Mouse (Mus musculus): Measurements from ENCODE around the gene Gap43. TPM values are rescaled to one million over a fixed set of nuclear protein-coding genes. Genes with fewer than 3 reads are reported as not detected.

Gap43 gene
- polyA plus RNA-seq, 1 experiment from 2014 or later = 357 TPM

DNA sequence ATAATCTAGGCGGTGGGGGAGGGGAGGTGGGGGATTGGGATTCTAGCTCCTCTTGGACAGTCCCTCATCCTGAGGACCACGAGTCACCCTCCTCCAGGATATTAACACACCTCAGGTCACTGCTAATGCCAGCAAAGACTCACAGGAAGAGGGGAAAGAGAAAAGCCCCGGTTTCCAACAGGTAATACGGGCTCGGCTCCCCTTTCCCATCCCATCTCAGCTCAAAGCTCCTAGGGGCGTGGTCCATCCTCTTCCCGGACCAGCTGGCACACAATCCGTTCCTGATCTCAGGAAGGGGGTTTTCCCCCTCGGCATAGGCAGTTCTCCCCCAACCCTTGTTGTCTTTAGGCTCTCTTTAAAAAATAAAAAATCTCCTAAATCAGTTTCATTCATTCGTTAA lies 939 bp downstream of the Gap43 start:
- Histone ChIP-seq H3K9me3 (ENCODE audit: control insufficient read depth, low read length) (no peaks in the 10 kb centered on the region), H3K9ac (ENCODE audit: low read length) (peak overlapping the region; percentile 42), H3K36me3 (ENCODE audit: control insufficient read depth, insufficient read depth, low read length) (no peaks in the 10 kb centered on the region), H3K27me3 (ENCODE audit: control insufficient read depth, insufficient read depth, low read length) (no peaks in the 10 kb centered on the region), H3K27ac (ENCODE audit: low read depth, low read length) (peak overlapping the region; percentile 41; the same call in 1 of the 2 replicates), H3K4me1 (ENCODE audit: control insufficient read depth, insufficient read depth, low read length) (peaks cover 5% of the 10 kb centered on the region), H3K4me2 (ENCODE audit: low read depth) (peak overlapping the region; percentile 61), H3K4me3 (ENCODE audit: low read depth, low read length) (peak overlapping the region; percentile 30)
- DNase-seq (ENCODE audit: low spot score) = peak; percentile 30
- 1% methylated on average over 10 of the region's 10 CpGs for WGBS
- ATAC-seq (ENCODE audit: insufficient read depth, low FRiP score, low TSS enrichment) = 0 out of 2 replicates have a peak, but pooled peaks have one; percentile 29

DNA sequence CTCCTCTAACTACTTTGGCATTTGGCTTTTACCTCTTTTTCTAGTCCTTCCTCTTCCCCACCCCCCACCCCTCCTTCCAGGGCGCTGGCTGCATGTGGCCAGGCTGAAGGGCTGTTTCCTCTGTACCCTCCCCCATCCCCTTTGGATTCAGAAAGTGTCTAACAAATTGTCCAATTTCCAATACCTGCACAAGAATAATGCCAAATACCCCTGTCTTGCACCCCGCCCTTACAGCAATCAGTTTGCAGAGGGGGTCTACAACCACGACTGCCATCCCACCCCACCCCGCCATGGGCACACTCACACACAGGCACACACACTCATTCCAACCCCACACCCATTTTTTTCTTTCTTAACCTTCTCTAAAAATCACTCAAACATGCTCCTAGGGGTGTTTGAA lies 1.5 kb downstream of the Gap43 start:
- H3K9ac ChIP-seq (ENCODE audit: low read length) = peak overlapping the region; percentile 42
- no peak overlapping the region; the same call in 1 of the 2 replicates for H3K27ac ChIP-seq (ENCODE audit: low read depth, low read length)
- H3K4me2 ChIP-seq (ENCODE audit: low read depth) = peak overlapping the region; percentile 61
- DNase-seq (ENCODE audit: low spot score) (no peak), ATAC-seq (ENCODE audit: insufficient read depth, low FRiP score, low TSS enrichment) (no peak)
- H3K36me3 ChIP-seq (ENCODE audit: control insufficient read depth, insufficient read depth, low read length) = no peaks in the 10 kb centered on the region
- 8% methylated on average over 4 of the region's 4 CpGs for WGBS
- H3K4me1 ChIP-seq (ENCODE audit: control insufficient read depth, insufficient read depth, low read length) = peaks cover 5% of the 10 kb centered on the region
- no peaks in the 10 kb centered on the region for H3K27me3 ChIP-seq (ENCODE audit: control insufficient read depth, insufficient read depth, low read length)
- H3K4me3 ChIP-seq (ENCODE audit: low read depth, low read length) = peak overlapping the region; percentile 30
- H3K9me3 ChIP-seq (ENCODE audit: control insufficient read depth, low read length) = no peaks in the 10 kb centered on the region

DNA sequence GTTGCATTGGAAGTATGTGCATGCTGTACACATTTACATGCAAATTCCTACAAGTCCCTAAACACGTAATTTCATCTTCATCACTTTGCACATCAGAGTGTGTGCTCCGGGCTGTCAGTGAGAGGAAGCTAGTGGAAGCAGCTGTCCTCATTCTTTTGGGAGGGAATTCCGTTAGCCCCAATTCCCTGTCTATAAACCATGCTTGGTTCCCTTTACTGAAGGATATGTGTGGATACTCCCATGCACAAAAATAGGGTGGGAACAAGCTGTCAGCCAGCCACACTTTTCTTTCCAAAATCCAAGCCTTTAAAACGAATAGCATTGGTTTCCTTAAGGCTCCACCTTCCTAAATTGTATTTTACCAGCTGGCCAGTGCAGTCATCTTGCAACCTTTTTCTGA lies 2.1 kb downstream of the Gap43 start:
- H3K27ac ChIP-seq (ENCODE audit: low read depth, low read length) = 0 out of 2 replicates have a peak overlapping the region, but pooled peaks have one; percentile 20
- H3K27me3 ChIP-seq (ENCODE audit: control insufficient read depth, insufficient read depth, low read length) = no peaks in the 10 kb centered on the region
- peak overlapping the region; percentile 42 for H3K9ac ChIP-seq (ENCODE audit: low read length)
- H3K4me1 ChIP-seq (ENCODE audit: control insufficient read depth, insufficient read depth, low read length) = peaks cover 5% of the 10 kb centered on the region
- no peak for ATAC-seq (ENCODE audit: insufficient read depth, low FRiP score, low TSS enrichment)
- no peaks in the 10 kb centered on the region for H3K36me3 ChIP-seq (ENCODE audit: control insufficient read depth, insufficient read depth, low read length)
- peak overlapping the region; percentile 61 for H3K4me2 ChIP-seq (ENCODE audit: low read depth)
- peak overlapping the region; percentile 30 for H3K4me3 ChIP-seq (ENCODE audit: low read depth, low read length)
- WGBS = 25% methylated on average over 4 of the region's 4 CpGs
- no peaks in the 10 kb centered on the region for H3K9me3 ChIP-seq (ENCODE audit: control insufficient read depth, low read length)
- DNase-seq (ENCODE audit: low spot score) = no peak

DNA sequence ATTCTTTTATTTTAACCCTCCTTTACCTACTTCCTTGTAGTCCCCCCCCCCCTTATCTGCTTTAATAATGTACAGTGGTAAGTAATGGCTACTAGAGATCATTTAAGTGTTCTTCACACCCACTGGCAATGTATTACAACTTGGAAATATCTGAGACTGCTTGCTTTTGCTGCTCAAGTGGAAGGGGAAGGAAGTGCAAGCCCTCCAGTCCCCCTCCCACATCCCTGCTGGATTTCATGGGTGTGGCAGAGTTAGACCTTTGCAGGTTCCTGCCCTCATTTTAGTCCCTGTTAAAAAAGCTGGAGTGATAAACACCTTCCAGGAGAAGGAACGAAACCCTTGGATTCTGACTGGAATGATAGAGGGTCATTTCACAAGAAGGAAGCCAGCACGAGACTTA lies 2.8 kb downstream of the Gap43 start:
- Histone ChIP-seq H3K36me3 (ENCODE audit: control insufficient read depth, insufficient read depth, low read length) (no peaks in the 10 kb centered on the region), H3K4me2 (ENCODE audit: low read depth) (peak overlapping the region; percentile 61; the same call in 1 of the 2 replicates), H3K4me1 (ENCODE audit: control insufficient read depth, insufficient read depth, low read length) (peaks cover 5% of the 10 kb centered on the region), H3K4me3 (ENCODE audit: low read depth, low read length) (peak overlapping the region; percentile 30; the same call in 1 of the 2 replicates), H3K27ac (ENCODE audit: low read depth, low read length) (no peak overlapping the region), H3K9ac (ENCODE audit: low read length) (no peak overlapping the region), H3K27me3 (ENCODE audit: control insufficient read depth, insufficient read depth, low read length) (no peaks in the 10 kb centered on the region), H3K9me3 (ENCODE audit: control insufficient read depth, low read length) (no peaks in the 10 kb centered on the region)
- no peak for DNase-seq (ENCODE audit: low spot score)
- no peak for ATAC-seq (ENCODE audit: insufficient read depth, low FRiP score, low TSS enrichment)
- WGBS = 57% methylated on average over 2 of the region's 2 CpGs

DNA sequence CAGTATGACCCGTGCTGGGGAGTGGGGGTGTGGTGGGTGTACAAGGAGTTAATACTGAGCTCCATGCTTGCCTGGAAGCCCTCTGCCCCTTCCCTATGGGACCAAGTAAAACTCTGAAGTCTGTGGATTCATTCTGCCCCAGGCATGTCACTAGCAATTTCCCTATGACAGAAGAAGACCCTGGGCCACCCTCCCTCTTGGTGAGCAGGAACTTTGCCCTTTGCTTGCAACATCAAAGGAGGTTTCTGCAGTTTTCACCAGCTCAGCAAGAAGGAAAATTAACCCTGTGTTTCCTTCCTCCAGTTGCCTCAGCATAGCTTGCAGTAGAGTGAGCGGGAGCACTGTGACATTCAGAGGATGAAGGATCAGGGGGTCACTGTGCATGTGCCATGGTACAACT lies 3.8 kb downstream of the Gap43 start:
- Histone ChIP-seq H3K4me3 (ENCODE audit: low read depth, low read length) (no peak overlapping the region), H3K9ac (ENCODE audit: low read length) (no peak overlapping the region)
- no peak for ATAC-seq (ENCODE audit: insufficient read depth, low FRiP score, low TSS enrichment)

DNA sequence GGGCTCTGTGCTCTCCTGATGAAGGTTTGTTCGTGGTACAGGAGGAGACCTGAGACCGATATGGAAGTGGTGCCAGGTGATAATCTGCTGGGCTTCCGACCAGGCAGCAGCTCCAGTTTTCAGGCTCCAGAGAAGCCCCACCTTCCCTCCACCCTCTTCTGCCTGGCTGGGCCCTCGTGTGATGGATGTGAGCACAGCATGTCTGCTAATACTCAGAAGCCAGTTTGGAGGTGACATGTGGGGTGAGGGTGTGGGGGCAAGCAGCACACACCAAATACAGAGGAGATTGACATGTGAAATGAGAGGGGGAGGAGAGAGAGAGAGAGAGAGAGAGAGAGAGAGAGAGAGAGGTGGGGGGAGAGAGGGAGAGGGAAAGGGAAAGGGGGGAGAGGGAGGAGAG lies 8.1 kb downstream of the Gap43 start:
- no peak overlapping the region for H3K4me2 ChIP-seq (ENCODE audit: low read depth)
- H3K27ac ChIP-seq (ENCODE audit: low read depth, low read length) = no peak overlapping the region
- 36% methylated on average over 4 of the region's 4 CpGs for WGBS
- no peak for DNase-seq (ENCODE audit: low spot score)
- peaks cover 5% of the 10 kb centered on the region for H3K4me1 ChIP-seq (ENCODE audit: control insufficient read depth, insufficient read depth, low read length)
- no peak overlapping the region for H3K9ac ChIP-seq (ENCODE audit: low read length)
- H3K4me3 ChIP-seq (ENCODE audit: low read depth, low read length) = no peak overlapping the region
- no peaks in the 10 kb centered on the region for H3K36me3 ChIP-seq (ENCODE audit: control insufficient read depth, insufficient read depth, low read length)
- ATAC-seq (ENCODE audit: insufficient read depth, low FRiP score, low TSS enrichment) = no peak
- no peaks in the 10 kb centered on the region for H3K9me3 ChIP-seq (ENCODE audit: control insufficient read depth, low read length)
- no peaks in the 10 kb centered on the region for H3K27me3 ChIP-seq (ENCODE audit: control insufficient read depth, insufficient read depth, low read length)

More for the DNA sequence above, 3.8 kb downstream of the Gap43 start:
- peaks cover 5% of the 10 kb centered on the region for H3K4me1 ChIP-seq (ENCODE audit: control insufficient read depth, insufficient read depth, low read length)
- H3K27ac ChIP-seq (ENCODE audit: low read depth, low read length) = no peak overlapping the region
- WGBS = 27% methylated on average over 2 of the region's 2 CpGs
- DNase-seq (ENCODE audit: low spot score) = peak; percentile 38
- H3K36me3 ChIP-seq (ENCODE audit: control insufficient read depth, insufficient read depth, low read length) = no peaks in the 10 kb centered on the region
- no peaks in the 10 kb centered on the region for H3K27me3 ChIP-seq (ENCODE audit: control insufficient read depth, insufficient read depth, low read length)
- peak overlapping the region; percentile 21 for H3K4me2 ChIP-seq (ENCODE audit: low read depth)
- no peaks in the 10 kb centered on the region for H3K9me3 ChIP-seq (ENCODE audit: control insufficient read depth, low read length)

DNA sequence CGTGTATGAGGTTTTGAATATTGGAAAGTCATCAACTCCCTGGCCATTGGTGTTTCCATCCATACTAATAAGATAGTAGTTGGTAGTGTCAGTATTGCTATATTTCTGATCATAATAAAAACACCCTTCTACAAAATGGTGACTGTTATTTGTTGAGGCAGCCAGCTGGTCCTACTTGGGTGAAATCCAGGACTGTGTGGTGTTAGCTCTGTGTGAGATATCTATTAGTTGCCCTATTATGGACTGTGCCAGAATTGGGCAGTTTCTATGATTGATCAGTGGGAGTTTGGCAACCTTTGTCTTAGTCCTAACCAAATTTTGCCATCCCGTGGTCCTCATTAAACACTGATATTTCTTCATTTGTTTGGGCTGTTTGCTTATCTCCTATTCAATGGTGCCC lies 14.3 kb downstream of the Gap43 start:
- 87% methylated on average over 2 of the region's 2 CpGs for WGBS
- ATAC-seq (ENCODE audit: insufficient read depth, low FRiP score, low TSS enrichment) (no peak), DNase-seq (ENCODE audit: low spot score) (no peak)
- H3K36me3 ChIP-seq (ENCODE audit: control insufficient read depth, insufficient read depth, low read length) = no peaks in the 10 kb centered on the region
- H3K27ac ChIP-seq (ENCODE audit: low read depth, low read length) = no peak overlapping the region
- no peak overlapping the region for H3K9ac ChIP-seq (ENCODE audit: low read length)
- no peak overlapping the region for H3K4me2 ChIP-seq (ENCODE audit: low read depth)
- H3K4me3 ChIP-seq (ENCODE audit: low read depth, low read length) = no peak overlapping the region
- H3K4me1 ChIP-seq (ENCODE audit: control insufficient read depth, insufficient read depth, low read length) = no peaks in the 10 kb centered on the region
- H3K27me3 ChIP-seq (ENCODE audit: control insufficient read depth, insufficient read depth, low read length) = no peaks in the 10 kb centered on the region
- no peaks in the 10 kb centered on the region for H3K9me3 ChIP-seq (ENCODE audit: control insufficient read depth, low read length)

DNA sequence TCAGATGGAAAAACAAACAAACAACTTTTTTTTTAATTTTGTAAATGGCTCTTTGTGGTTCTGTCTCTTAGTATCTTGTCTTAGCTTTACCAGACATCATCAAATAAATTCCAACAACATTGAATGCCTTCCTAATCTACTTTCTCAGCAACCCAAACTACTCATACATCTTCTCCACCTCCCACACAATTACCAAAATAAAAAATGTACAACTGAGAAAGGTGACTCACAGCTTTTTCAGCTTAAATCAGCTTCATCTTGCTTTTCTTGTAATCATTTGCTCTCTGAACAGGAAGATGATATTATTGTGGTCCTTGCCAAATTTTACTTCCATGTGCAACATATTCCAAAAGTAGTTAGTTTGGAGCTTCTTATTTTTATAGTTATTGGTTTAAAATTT lies 14.9 kb downstream of the Gap43 start:
- H3K9me3 ChIP-seq (ENCODE audit: control insufficient read depth, low read length) = no peaks in the 10 kb centered on the region
- H3K4me1 ChIP-seq (ENCODE audit: control insufficient read depth, insufficient read depth, low read length) = no peaks in the 10 kb centered on the region
- no peak overlapping the region for H3K27ac ChIP-seq (ENCODE audit: low read depth, low read length)
- H3K9ac ChIP-seq (ENCODE audit: low read length) = no peak overlapping the region
- H3K36me3 ChIP-seq (ENCODE audit: control insufficient read depth, insufficient read depth, low read length) = no peaks in the 10 kb centered on the region
- no peak for DNase-seq (ENCODE audit: low spot score)
- no peak overlapping the region for H3K4me3 ChIP-seq (ENCODE audit: low read depth, low read length)
- ATAC-seq (ENCODE audit: insufficient read depth, low FRiP score, low TSS enrichment) = no peak
- H3K27me3 ChIP-seq (ENCODE audit: control insufficient read depth, insufficient read depth, low read length) = no peaks in the 10 kb centered on the region
- H3K4me2 ChIP-seq (ENCODE audit: low read depth) = no peak overlapping the region

DNA sequence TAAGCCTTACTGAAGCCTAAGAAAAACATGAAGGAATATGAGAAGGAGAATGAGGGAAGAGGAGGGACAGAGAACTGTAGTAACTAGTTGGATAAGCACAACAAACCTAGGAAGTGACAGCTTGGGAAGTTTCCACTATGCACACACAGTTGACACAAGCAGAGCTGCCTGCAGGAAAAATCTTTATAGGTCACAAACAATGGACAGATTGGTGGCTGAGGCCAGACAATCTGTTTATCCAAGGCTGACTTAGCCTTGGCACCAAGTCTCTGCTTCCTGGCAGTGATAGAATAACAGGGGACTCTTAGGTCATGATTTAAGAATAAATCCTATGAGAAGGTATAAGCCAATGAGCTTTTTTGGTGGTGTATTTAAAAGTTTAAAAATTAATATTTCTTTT lies 20.6 kb downstream of the Gap43 start:
- Histone ChIP-seq H3K4me2 (ENCODE audit: low read depth) (no peak overlapping the region), H3K27ac (ENCODE audit: low read depth, low read length) (no peak overlapping the region), H3K36me3 (ENCODE audit: control insufficient read depth, insufficient read depth, low read length) (no peaks in the 10 kb centered on the region), H3K4me1 (ENCODE audit: control insufficient read depth, insufficient read depth, low read length) (no peaks in the 10 kb centered on the region), H3K9me3 (ENCODE audit: control insufficient read depth, low read length) (no peaks in the 10 kb centered on the region), H3K9ac (ENCODE audit: low read length) (no peak overlapping the region), H3K27me3 (ENCODE audit: control insufficient read depth, insufficient read depth, low read length) (no peaks in the 10 kb centered on the region), H3K4me3 (ENCODE audit: low read depth, low read length) (no peak overlapping the region)
- DNase-seq (ENCODE audit: low spot score) (no peak), ATAC-seq (ENCODE audit: insufficient read depth, low FRiP score, low TSS enrichment) (no peak)
